Mouse (Mus musculus): ENCODE data around the gene Zfp648.
A peak's percentile ranks its signal among the peaks of the same experiment; 100 is the strongest.

Gene Zfp648

GRCm38 (mm10) chr1:154220566-154220965, 19.6 kb downstream of the Zfp648 start:
- peak in 1 of 2 experiments; percentile 24 for DNase-seq (ENCODE audit: low spot score in 2 of 2)

GRCm38 (mm10) chr1:154223807-154224207, 22.8 kb downstream of the Zfp648 start:
- peak; percentile 26 to 44 for DNase-seq (ENCODE audit: low spot score in 2 of 2)

- DNase-seq (ENCODE audit: low spot score in 2 of 2): no peak
Measured at GRCm38 (mm10) chr1:154232594-154232993, 31.6 kb downstream of the Zfp648 start.

- DNase-seq (ENCODE audit: low spot score in 2 of 2): no peak
Measured at GRCm38 (mm10) chr1:154233033-154233432, 32.0 kb downstream of the Zfp648 start.

GRCm38 (mm10) chr1:154234814-154235213, 33.8 kb downstream of the Zfp648 start:
- no peak for DNase-seq (ENCODE audit: low spot score in 2 of 2)

GRCm38 (mm10) chr1:154238876-154239275, 37.9 kb downstream of the Zfp648 start:
- no peak for DNase-seq (ENCODE audit: low spot score in 2 of 2)

- no peak for DNase-seq (ENCODE audit: low spot score in 2 of 2)
Measured at GRCm38 (mm10) chr1:154251186-154251585, 50.2 kb downstream of the Zfp648 start.

- peak; percentile 69 to 77 for DNase-seq (ENCODE audit: low spot score in 2 of 2)
Measured at GRCm38 (mm10) chr1:154252739-154253138, 51.8 kb downstream of the Zfp648 start.
